Mouse (Mus musculus): Measurements from ENCODE around the gene Sp2.

DNA sequence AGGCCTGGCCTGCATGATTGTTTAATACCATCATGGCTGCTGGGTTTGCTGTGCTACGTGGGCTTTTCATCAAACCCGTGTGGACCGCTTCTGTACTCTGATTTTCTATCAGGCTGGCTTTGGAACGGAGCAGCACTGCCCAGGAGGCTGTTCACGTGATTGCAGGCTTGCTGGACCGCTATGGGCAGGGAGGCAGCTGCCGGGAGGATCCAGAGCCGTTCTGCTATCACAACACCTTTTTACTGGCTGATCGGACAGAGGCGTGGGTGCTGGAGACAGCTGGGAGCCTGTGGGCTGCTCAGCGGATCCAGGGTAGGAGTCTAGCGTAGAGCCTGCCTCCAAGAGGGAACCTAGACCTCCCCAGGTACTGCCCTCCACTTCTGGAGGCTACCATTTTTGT lies 49.2 kb upstream of the Sp2 start:
- TF ChIP-seq CHD2 (IDR thresholded peaks at IDR 0.05; ENCODE audit: low read depth, low read length) (no peak), ZNF384 (IDR thresholded peaks at IDR 0.05; ENCODE audit: low read depth, low read length) (no peak), MAFK (IDR thresholded peaks at IDR 0.05; ENCODE audit: insufficient read depth, low read depth, low read length) (no peak)

All from ES-E14 (cell line).